Mouse (Mus musculus): ENCODE results near the gene Uba7.

DNA sequence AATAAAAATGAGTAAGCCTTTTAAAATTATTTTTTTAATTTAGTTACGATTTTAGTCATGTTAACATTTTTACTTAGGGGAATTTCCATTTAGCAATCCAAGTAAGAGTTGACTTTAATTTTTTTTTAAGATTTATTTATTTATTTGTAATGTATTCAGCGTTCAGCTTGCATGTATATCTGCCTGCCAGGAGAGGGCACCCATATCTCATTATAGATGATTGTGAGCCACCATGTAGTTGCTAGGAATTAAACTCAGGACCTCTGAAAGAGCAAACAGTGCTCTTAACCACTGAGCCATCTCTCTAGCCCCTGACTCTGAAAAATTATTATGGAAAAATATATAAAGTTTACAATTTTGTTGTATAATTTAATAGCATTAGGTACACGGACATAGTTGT, 51.3 kb downstream of the Uba7 start:
- TF ChIP-seq BHLHE40 (IDR thresholded peaks at IDR 0.05; ENCODE audit: borderline replicate concordance, low read depth, low read length) (no peak), CTCF (IDR thresholded peaks at IDR 0.05 in 2 of 3, conservative IDR thresholded peaks at IDR 0.05 in 1 of 3; ENCODE audit: control insufficient read depth in 1 of 3, insufficient read depth in 1 of 3, low read depth in 2 of 3, low read length in 3 of 3, poor library complexity in 1 of 3, severe bottlenecking in 1 of 3) (peak in 1 of 3 experiments; percentile 49; a peak in 2 of 6 replicates), GATA1 (IDR thresholded peaks at IDR 0.05; ENCODE audit: low read depth, low read length) (no peak), POLR2A (IDR thresholded peaks at IDR 0.05; ENCODE audit: control insufficient read depth in 1 of 2, insufficient read depth in 1 of 2, low read depth in 1 of 2, low read length in 2 of 2, poor library complexity in 1 of 2) (no peak), E2F4 (IDR thresholded peaks at IDR 0.05; ENCODE audit: borderline replicate concordance, low read depth, low read length) (no peak), ELF1 (IDR thresholded peaks at IDR 0.05; ENCODE audit: low read depth, low read length) (no peak), RAD21 (IDR thresholded peaks at IDR 0.05; ENCODE audit: low read depth, low read length) (peak; percentile 33), JUND (IDR thresholded peaks at IDR 0.05; ENCODE audit: low read depth, low read length) (no peak), SIN3A (IDR thresholded peaks at IDR 0.05; ENCODE audit: low read length) (no peak), MAX (IDR thresholded peaks at IDR 0.05; ENCODE audit: low read length) (no peak)

Measured in MEL (cell line).